Mouse (Mus musculus) granulocyte monocyte progenitor cell, adult 5-6 weeks (primary cell): Measurements from ENCODE around the gene Actr3b. TPM values are rescaled to one million over a fixed set of nuclear protein-coding genes. Genes with fewer than 3 reads are reported as not detected.

ENCODE experiments used
- ATAC-seq: replicated peaks from 2 replicates; pipeline ENCODE4 v1.8.0; 2016; ENCODE audit warnings: mild to moderate bottlenecking, moderate TSS enrichment, inconsistent platforms; ENCODE audit not compliant: poor library complexity, severe bottlenecking
- total RNA-seq, 2 experiments: library from RNA; stranded (forward) in 1 of 2; stranded (reverse) in 1 of 2; fragments of 200-712, 200-1000 nt in 1 of 2; fragments of >200 nt in 1 of 2; fragmentation: Nextera tagmentation in 1 of 2; gene quantifications; 2 replicates each; pipeline ENCODE4 v1.2.3; 2014 to 2017

The Actr3b gene
- total RNA-seq, 2 experiments from 2014 or later, result not detected

- no peak for ATAC-seq
These were observed 117.5 kb downstream of the Actr3b start for GRCm38 (mm10) chr5:25877281-25877680.

GRCm38 (mm10) chr5:25877996-25878395 is 118.2 kb downstream of the Actr3b start:
- ATAC-seq, result no peak

GRCm38 (mm10) chr5:25886708-25887107 is 126.9 kb downstream of the Actr3b start:
- no peak for ATAC-seq

- ATAC-seq, result no peak
These were observed 130.1 kb downstream of the Actr3b start for GRCm38 (mm10) chr5:25889746-25890382.

GRCm38 (mm10) chr5:25891321-25891720 is 131.5 kb downstream of the Actr3b start:
- ATAC-seq, result no peak

Other genes starting within 250 kb of the Actr3b start
- gene Cct8l1, start 243.9 kb upstream of the Actr3b start, total RNA-seq (2014; fragmentation: Nextera tagmentation), result not detected in 2 replicates
- not detected in 2 replicates for gene Cct8l1, start 243.9 kb upstream of the Actr3b start, total RNA-seq (2017)
- gene Xrcc2, start 54.2 kb upstream of the Actr3b start, total RNA-seq (2014; fragmentation: Nextera tagmentation), result 15.2 and 21.9 TPM in 2 replicates
- gene Xrcc2, start 54.2 kb upstream of the Actr3b start, total RNA-seq (2017), result 12.7 and 14.9 TPM in 2 replicates
- not detected in 2 replicates for gene Gm21663, start 182.4 kb downstream of the Actr3b start, total RNA-seq (2014; fragmentation: Nextera tagmentation)
- not detected in 2 replicates for gene Gm21663, start 182.4 kb downstream of the Actr3b start, total RNA-seq (2017)
- not detected in 2 replicates for gene Gm21671, start 194.4 kb downstream of the Actr3b start, total RNA-seq (2014; fragmentation: Nextera tagmentation)
- gene Gm21671, start 194.4 kb downstream of the Actr3b start, total RNA-seq (2017), result not detected in 2 replicates
- gene Gm21680, start 212.7 kb downstream of the Actr3b start, total RNA-seq (2014; fragmentation: Nextera tagmentation), result not detected in 2 replicates
- not detected in 2 replicates for gene Gm21680, start 212.7 kb downstream of the Actr3b start, total RNA-seq (2017)
- not detected in 2 replicates for gene Gm21698, start 228.7 kb downstream of the Actr3b start, total RNA-seq (2014; fragmentation: Nextera tagmentation)
- not detected in 2 replicates for gene Gm21698, start 228.7 kb downstream of the Actr3b start, total RNA-seq (2017)
- not detected in 2 replicates for gene Gm1979, start 244.8 kb downstream of the Actr3b start, total RNA-seq (2014; fragmentation: Nextera tagmentation)
- not detected in 2 replicates for gene Gm1979, start 244.8 kb downstream of the Actr3b start, total RNA-seq (2017)